Mouse (Mus musculus): Measurements from ENCODE around the gene Tspan14.

The Tspan14 gene

DNA sequence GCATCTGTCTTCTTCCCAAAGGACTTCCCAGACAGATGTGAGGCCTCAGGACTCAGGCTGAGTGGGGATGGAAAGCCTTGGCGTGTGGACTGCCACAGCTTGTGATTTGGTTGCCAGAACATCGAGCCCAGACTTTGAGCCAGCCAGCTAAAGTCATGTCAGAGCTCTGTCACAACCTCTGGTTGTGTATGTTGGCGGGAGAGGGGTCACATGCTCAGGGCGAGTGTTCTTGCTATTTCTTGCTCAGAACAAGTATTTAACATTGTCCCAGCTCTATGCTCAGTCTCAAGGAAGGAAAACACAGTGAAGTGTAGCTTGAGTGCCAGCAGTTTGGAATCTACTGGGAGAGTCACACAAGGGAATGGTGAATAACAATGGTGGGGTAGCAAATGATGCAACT lies 76.9 kb downstream of the Tspan14 start:
- CTCF ChIA-PET: no interaction called here

DNA sequence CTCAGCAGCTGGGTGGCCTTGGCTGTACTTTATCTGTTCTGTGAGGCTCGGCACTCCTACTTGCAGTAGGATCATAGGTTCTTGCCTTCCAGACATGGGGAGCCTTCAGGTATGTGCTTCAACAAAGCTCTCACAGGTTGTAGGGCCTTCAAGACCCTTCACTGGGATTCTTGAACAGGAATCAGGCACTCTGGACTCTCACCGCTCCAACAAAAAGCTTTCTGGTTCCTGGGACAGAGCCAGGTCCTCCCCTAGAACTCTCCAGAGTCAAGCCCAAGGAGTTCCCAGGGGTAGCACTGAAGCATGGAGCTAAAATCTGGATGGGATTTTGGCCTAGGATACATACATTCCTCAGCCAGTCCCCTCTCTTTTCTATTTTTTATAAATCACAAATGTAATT lies 77.4 kb downstream of the Tspan14 start:
- CTCF ChIA-PET: no interaction called here

DNA sequence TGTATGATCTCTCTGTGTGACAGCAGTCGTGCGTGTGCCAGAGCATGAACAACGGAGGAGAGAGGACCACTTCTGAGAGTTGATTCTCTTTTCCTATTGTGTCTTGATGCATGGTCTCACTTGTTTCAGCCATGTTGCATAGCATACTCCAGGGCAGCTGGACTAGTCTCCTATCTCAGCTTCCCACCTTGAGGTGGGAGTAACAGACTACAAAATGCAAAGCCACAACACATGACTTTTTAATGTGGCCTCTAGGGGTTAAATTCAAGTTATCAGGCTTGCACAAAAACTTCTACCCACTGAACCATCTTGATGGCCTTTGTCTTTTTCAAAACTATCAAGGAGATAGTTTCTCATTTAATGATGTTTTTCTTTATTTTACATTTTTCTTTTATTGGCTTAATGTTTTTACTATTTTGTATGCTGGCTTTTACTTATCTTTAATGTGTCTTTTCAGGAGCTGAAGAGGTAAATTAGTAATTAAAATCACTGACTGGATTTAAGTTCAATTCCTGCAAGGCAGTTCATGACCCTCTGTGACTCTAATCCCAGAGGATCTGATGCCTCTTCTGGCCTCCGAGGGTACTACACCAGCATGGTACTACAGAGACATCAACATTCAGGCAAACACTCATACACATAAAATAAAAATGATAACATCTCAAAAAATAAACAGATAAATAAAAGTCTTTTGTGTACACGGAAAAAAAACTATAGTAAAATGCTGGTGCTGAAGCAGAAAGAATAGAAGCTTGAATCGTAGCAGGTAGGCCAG lies 80.0 kb downstream of the Tspan14 start:
- CTCF ChIA-PET: no interaction called here

DNA sequence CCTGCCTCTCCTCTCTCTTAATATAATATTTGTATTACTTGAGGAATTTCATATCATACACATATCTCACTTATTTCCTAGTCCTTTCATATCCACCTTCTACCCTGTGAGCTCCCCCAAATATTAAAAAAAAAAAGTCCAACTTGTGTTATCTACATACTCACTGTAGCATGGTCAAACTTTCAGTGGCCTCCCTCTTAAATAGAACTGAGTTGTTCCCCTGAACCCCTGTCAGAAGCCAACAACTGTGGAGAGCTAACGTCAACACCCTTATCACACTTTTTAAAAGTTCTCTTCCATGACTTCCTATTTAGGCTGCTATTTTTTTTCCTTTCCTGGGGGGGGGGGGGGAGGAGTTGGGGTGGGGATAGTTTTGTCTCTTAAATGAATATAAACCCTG lies 80.9 kb downstream of the Tspan14 start:
- CTCF ChIA-PET: interaction anchor here (0.7 kb wide), 1 partner anchor 208 kb away, joined by 4 read pairs; no protein-coding TSS in a partner anchor

DNA sequence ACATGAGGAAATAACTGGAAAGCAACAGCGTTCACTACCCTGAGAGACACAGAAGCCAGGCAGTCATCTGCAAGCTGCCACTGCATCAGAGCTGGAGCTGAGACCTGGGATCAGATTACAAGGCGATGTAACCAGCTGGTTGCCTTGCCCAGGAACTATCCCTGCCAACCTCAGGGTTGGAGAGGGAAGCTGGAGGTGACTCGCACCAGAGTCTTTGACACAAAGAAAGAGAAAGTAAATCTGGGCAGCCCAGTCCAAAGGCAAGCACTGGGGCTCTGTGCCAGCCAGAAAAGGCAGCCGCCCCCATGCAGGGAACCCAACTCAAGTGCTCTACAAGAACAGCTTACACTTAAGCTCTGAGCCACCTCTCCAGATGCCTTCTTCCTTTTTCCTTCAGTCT lies 81.4 kb downstream of the Tspan14 start:
- CTCF ChIA-PET: no interaction called here

DNA sequence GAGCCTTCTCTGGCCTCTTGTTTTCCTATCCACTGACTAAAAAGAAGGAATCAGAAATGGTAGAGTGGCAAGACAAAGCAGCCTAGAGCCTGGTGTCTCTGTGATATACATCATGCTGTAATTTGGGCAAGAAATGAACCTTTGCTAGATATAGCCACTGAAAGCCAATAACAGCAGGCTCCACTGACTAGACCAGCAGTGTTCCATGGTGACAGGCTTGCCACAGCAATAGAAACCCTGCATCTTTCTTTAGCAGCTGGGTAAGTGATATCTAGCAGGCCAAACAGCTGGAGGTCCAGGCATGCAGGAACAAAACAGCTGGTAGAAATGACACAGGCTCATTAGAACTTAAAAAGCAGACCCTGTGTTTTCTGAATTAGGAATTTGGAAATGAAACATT lies 92.0 kb downstream of the Tspan14 start:
- CTCF ChIA-PET: no interaction called here

DNA sequence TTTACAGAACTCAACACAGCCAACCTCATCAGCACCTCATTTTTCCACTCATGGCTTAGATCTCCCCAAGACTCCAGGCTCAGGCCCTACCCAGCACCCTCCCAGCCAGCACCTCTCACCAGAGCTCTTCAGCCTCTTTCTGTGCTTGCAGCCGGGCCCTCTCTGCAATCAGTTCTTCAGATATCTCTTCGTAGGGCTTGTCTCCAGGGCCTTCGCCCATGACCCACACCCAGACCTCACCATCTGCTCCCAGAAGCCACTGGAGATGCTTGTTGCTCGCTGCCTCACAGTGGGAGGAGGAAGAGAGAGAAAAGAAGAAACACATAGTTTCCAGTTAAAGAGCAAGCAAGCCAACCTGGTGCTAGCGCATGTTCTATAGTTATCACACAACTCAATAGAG lies 92.6 kb downstream of the Tspan14 start:
- CTCF ChIA-PET: no interaction called here

DNA sequence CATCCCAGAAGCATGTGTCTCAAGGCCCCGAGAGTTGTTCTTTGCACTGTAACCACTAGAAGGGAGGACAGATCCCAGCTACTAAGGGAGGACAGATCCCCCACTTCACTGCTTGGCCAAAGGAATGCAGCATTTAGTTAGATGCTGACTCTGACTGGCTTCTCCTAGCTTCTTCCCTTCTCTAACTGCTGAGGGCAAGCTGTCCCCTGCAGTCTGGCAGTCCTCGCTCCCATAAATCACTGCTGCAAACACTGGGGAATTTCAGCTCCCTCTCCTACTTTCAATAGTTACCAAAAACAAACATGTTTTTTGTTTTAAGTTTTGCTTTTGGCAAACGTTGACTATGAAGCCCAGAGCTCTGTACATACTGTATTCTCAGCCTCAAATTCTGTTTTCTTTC lies 96.0 kb downstream of the Tspan14 start:
- CTCF ChIA-PET: no interaction called here

DNA sequence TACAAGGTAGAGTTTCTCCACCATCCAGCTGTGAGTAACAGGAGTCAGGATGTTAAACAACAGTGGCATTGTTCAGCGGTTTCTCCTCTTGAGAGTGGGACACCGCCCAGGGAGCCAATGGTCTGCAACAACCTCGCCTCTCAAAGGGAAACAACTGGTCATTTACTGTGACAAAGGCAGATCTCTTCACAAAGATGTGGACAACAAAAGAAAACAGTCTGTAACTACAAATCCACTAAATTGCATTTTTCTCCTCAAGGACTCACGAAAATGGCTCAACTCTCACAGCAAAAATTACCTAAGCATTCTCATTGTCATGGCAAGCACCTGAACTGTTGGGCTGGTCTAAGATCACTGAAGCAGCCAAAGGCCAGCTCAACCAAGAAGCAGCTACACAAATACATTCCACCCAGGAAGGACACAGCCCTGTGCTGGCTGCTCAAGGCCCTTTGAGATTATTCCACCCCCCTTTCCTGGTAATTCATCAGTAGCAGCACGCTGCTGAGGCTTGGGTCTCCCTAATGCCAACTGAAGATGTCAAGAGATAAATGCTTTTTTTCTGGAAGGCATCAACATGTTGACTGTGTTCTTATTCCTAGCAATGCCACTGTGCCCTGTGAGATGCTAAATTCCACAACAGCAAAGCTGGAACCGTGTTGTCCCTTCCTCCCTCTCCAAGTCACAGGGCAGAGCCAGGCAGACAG lies 101.6 kb downstream of the Tspan14 start:
- CTCF ChIA-PET: interaction anchor here (0.5 kb wide), 1 partner anchor 156 kb away, joined by 3 read pairs; no protein-coding TSS in a partner anchor

DNA sequence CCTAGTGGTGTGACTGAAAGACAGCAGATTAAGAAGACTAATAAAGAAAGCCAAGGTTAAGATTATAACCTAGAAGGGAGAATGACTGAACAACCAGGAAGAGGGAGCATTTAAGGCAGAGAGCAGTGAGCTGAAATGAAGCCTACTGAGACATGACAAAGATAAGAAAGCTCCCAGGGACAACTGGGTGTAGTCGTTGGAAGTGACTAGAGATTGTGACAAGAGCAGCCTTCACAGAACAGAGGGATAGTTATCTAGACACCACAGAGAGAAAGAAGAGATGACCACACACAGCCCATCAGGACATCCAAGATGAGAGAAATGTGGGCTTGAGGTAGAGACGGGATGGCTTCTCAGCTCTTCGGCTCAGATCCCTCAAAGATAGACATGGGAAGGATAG lies 102.9 kb downstream of the Tspan14 start:
- CTCF ChIA-PET: no interaction called here

DNA sequence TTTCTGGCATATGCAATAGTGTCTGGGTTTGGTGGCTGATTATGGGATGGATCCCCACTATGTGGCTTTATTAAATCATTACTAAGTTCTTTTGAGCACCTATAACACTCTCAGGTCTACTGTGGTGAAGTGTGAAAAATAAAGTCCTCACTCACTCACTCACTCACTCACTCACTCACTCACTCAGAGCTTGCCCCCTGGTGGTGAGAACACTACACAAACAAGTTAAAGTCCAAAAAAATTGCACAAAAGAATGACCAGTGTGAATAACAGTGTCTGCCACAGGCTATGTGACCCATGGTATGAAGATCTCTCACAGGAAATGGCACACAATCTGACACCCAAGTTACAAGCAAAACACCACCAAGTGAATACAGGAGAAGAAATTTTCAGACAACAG lies 103.6 kb downstream of the Tspan14 start:
- CTCF ChIA-PET: interaction anchor here (0.7 kb wide), 1 partner anchor 7 kb away, joined by 6 read pairs; no protein-coding TSS in a partner anchor
